Mouse (Mus musculus): ENCODE measurements around the gene Dhrs2. TPM values are rescaled to one million over a fixed set of nuclear protein-coding genes. Genes with fewer than 3 reads are reported as not detected.

Gene Dhrs2
- total RNA-seq, 2 experiments from 2014 or later = not detected

DNA sequence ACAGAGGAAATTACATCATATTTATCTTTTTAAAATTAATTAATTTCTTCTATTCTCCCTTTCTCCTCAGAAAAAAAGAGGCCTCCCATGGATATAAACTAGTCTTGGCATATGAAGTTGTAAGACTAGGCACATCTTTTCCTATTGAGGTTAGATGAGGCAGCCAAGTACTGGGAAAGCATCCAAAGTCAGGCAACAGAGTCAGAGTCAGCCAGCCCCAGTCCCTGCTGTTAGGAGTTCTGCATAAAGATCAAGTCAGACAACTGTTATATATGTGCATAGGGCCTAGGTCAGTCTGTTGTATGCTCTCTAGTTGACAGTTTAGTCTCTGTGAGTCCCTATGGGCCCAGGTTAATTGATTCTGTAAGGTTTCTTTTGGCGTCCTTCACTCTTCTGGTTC is 20.9 kb downstream of the Dhrs2 start:
- ATAC-seq (replicated peaks; ENCODE audit: low FRiP score, poor library complexity, severe bottlenecking) = no peak

DNA sequence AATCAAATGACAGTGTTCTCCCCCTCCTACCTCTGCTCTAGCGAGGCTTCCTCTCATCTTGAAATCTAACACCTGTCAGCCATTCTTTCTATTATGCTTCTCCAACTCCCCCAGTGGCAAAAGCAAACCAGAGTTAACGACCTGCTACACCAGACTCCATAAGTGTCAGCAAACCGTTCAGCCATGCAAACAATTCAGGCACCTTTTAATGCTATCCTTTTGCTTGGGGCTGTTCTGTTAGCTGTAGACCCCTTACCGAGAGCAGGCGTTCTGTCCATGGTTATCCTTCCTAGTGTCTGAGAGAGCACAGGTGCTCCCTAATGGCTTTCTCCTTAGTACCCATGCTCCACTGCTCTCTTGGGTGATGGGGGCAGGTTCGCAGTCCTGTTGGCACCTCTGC is 25.4 kb downstream of the Dhrs2 start:
- no peak for ATAC-seq (replicated peaks; ENCODE audit: low FRiP score, poor library complexity, severe bottlenecking)

DNA sequence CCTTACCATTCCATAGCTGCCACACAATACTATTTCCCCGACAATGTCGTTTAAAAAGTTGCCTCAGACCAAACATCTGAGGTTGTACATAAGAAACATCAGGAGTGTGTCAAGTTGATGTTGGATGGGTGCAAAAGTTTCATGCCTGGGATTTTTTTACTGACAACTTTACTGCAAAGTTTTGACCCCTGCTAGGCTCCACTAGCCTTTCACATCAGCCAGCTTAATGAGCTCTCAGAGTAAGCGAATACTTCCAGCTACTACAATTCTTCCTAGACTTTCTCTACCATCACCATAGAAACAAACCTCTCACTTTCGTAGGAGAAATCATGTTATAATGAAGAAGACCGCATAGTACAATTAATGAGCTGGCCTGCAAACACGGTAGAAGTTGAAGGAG is 26.5 kb downstream of the Dhrs2 start:
- ATAC-seq (replicated peaks; ENCODE audit: low FRiP score, poor library complexity, severe bottlenecking) = no peak

DNA sequence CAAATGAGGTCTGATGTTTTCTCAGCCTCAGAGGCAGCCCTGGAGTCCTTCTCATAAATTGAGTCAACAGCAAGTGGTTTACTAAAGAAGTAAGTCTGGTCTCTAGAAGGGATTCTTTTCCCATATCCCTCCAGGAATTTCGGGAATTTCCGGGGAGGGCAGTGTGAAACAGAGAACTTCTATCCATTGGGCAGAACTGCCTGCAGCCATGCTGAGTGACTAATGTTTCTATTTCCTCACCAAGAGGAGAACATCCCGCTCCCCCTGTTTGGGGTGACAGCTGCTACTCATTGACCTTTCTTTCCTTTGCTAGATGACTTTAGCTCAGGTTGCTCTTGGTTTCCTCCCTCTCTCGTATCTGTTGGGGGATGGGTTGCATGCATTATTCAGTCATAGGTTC is 31.8 kb downstream of the Dhrs2 start:
- no peak for ATAC-seq (replicated peaks; ENCODE audit: low FRiP score, poor library complexity, severe bottlenecking)

GRCm38 (mm10) chr14:55255443-55255842 is 33.6 kb downstream of the Dhrs2 start:
- no peak for ATAC-seq (replicated peaks; ENCODE audit: low FRiP score, poor library complexity, severe bottlenecking)

DNA sequence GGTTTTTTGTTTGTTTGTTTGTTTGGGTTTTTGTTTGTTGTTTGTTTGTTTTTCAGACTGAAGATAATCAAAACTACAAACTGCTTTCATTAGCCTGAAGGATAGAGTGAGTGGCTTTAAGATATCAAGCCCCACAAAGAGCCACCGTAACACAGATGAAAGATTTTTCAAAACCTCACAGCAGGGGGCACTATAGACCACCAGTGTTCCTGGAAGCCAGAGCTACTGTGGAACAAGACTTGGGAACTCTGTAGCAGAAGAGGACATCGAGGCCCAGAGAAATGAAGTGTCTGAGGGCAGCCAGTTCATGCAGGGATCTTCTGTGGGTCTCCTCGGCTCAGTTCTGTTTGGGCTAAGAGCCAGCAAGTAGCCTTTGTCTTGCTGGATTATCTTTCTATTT is 49.4 kb downstream of the Dhrs2 start:
- ATAC-seq (replicated peaks; ENCODE audit: low FRiP score, poor library complexity, severe bottlenecking) = no peak

GRCm38 (mm10) chr14:55273023-55273422 is 51.2 kb downstream of the Dhrs2 start:
- ATAC-seq (replicated peaks; ENCODE audit: low FRiP score, poor library complexity, severe bottlenecking) = no peak

DNA sequence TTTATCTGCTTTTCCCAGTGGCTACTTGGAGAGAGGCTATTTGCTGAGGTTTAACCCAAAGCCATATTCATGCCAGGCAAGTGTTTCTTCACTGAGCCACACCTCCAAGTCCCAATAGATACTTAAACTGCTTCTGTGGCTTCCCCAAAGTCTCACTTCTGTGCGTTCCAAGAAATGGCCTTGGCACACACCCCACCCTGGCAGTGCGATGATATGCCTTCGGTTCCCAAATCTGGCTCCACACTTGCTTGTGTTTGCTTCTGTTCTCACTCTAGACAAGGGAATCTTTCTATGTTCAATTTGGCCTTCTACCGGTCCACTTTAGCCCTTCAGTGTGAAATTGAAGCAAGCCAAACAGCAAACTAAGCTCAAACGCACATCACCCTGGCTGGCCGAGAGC is 53.0 kb downstream of the Dhrs2 start:
- no peak for ATAC-seq (replicated peaks; ENCODE audit: low FRiP score, poor library complexity, severe bottlenecking)

GRCm38 (mm10) chr14:55279322-55280069 is 57.7 kb downstream of the Dhrs2 start:
- no peak for ATAC-seq (replicated peaks; ENCODE audit: low FRiP score, poor library complexity, severe bottlenecking)

Other genes starting within 250 kb of the Dhrs2 start
- gene Gm17428, start 245.1 kb upstream of the Dhrs2 start, total RNA-seq (2015; ENCODE audit: low replicate concordance) = not detected in 2 replicates
- gene Gm17428, start 245.1 kb upstream of the Dhrs2 start, total RNA-seq (2017; ENCODE audit: low replicate concordance) = not detected in 2 replicates
- gene Myh7, start 227.4 kb upstream of the Dhrs2 start, total RNA-seq (2015; ENCODE audit: low replicate concordance) = not detected in 2 replicates
- gene Myh7, start 227.4 kb upstream of the Dhrs2 start, total RNA-seq (2017; ENCODE audit: low replicate concordance) = not detected in 2 replicates
- gene Ngdn, start 206.6 kb upstream of the Dhrs2 start, total RNA-seq (2015; ENCODE audit: low replicate concordance) = 15.1 TPM in 2 replicates
- gene Ngdn, start 206.6 kb upstream of the Dhrs2 start, total RNA-seq (2017; ENCODE audit: low replicate concordance) = 4.4 and 10.7 TPM in 2 replicates
- 1.4 and 3.8 TPM in 2 replicates for gene Zfhx2, start 129.7 kb upstream of the Dhrs2 start, total RNA-seq (2015; ENCODE audit: low replicate concordance)
- gene Zfhx2, start 129.7 kb upstream of the Dhrs2 start, total RNA-seq (2017; ENCODE audit: low replicate concordance) = 0.64 and 5.4 TPM in 2 replicates
- gene Thtpa, start 127.2 kb upstream of the Dhrs2 start, total RNA-seq (2015; ENCODE audit: low replicate concordance) = 1.1 TPM in 1 of 2 replicates, not detected in the other
- gene Thtpa, start 127.2 kb upstream of the Dhrs2 start, total RNA-seq (2017; ENCODE audit: low replicate concordance) = 0.68 TPM in 1 of 2 replicates, not detected in the other
- gene Ap1g2, start 115.4 kb upstream of the Dhrs2 start, total RNA-seq (2015; ENCODE audit: low replicate concordance) = 2.5 and 23.5 TPM in 2 replicates
- gene Ap1g2, start 115.4 kb upstream of the Dhrs2 start, total RNA-seq (2017; ENCODE audit: low replicate concordance) = 0.68 and 1.8 TPM in 2 replicates
- not detected in 2 replicates for gene Jph4, start 105.1 kb upstream of the Dhrs2 start, total RNA-seq (2015; ENCODE audit: low replicate concordance)
- gene Jph4, start 105.1 kb upstream of the Dhrs2 start, total RNA-seq (2017; ENCODE audit: low replicate concordance) = not detected in 2 replicates